Mouse (Mus musculus) liver, postnatal 0 days (tissue): ENCODE data around the gene Odf4. TPM values are rescaled to one million over a fixed set of nuclear protein-coding genes. Genes with fewer than 3 reads are reported as not detected.

Experiments used
- ATAC-seq: fragments of 200-750 bp; cut with Nextera tagmentation; 2 replicates; pipeline ENCODE4 v1.8.0; 2017; ENCODE audit warnings: mild to moderate bottlenecking, moderate library complexity
- DNase-seq: peaks from one replicate; pipeline ENCODE4 v3.0.0-alpha.2; 2016
- H3K27ac ChIP-seq: fragments of 300-500 bp; sonication (generic); 2 replicates; pipeline ENCODE4 v1.5.1; 2014; ENCODE audit warnings: antibody characterized with exemption, moderate library complexity, mild to moderate bottlenecking, low read depth
- H3K27me3 ChIP-seq: fragments of 300-500 bp; sonication (generic); 2 replicates; pipeline ENCODE4 v1.6.1; 2014; ENCODE audit warnings: low read length, control low read depth, mixed read lengths; ENCODE audit not compliant: insufficient read depth
- H3K36me3 ChIP-seq: fragments of 300-500 bp; sonication (generic); replicated peaks from 2 replicates; pipeline ENCODE4 v1.6.1; 2014; ENCODE audit warnings: mild to moderate bottlenecking, control low read depth, low read length, moderate library complexity, mixed read lengths; ENCODE audit not compliant: insufficient read depth
- H3K4me1 ChIP-seq: fragments of 300-500 bp; sonication (generic); 2 replicates; pipeline ENCODE4 v1.6.1; 2014; ENCODE audit warnings: antibody characterized with exemption, mild to moderate bottlenecking, control low read depth; ENCODE audit not compliant: insufficient read depth
- H3K4me2 ChIP-seq: fragments of 300-500 bp; sonication (generic); 2 replicates; pipeline ENCODE4 v1.6.1; 2014; ENCODE audit warnings: low read depth, mild to moderate bottlenecking, low read length, moderate library complexity, mixed read lengths
- H3K4me3 ChIP-seq: fragments of 300-500 bp; sonication (generic); 2 replicates; pipeline ENCODE4 v1.5.1; 2014; ENCODE audit warnings: low read depth, low read length
- H3K9ac ChIP-seq: fragments of 300-500 bp; sonication (generic); replicated peaks from 2 replicates; pipeline ENCODE4 v1.6.1; 2014; ENCODE audit warnings: mild to moderate bottlenecking, moderate library complexity
- H3K9me3 ChIP-seq: fragments of 300-500 bp; sonication (generic); 2 replicates; pipeline ENCODE4 v1.6.1; 2016; ENCODE audit warnings: mild to moderate bottlenecking, control low read depth, low read length, mixed read lengths
- CTCF ChIP-seq: sonication (generic); IDR thresholded peaks from 2 replicates; pipeline ENCODE4 v1.5.1; 2016; ENCODE audit warnings: antibody characterized with exemption, low read depth
- EP300 ChIP-seq: IDR thresholded peaks from 2 replicates; pipeline ENCODE4 v1.6.1; 2016; ENCODE audit warnings: antibody characterized with exemption, low read depth, mild to moderate bottlenecking
- WGBS: fragments of 180-500 bp; shearing (Covaris S2); extraction: QIAGEN DNeasy Blood & Tissue Kit; methylation state at CpG from one replicate; pipeline ENCODE4 v1.1.7; 2014; ENCODE audit not compliant: insufficient replicate concordance; 5-methylcytosine and 5-hydroxymethylcytosine counted together
- polyA plus RNA-seq: library from polyadenylated mRNA; unstranded; fragments of >200 nt; fragmentation: Nextera tagmentation; extraction: Ambion mirVana; gene quantifications from 2 replicates; pipeline ENCODE4 v1.2.1, GENCODE M21; 2015

Odf4 gene
- polyA plus RNA-seq, 1 experiment from 2014 or later: not detected

GRCm38 (mm10) chr11:68902367-68902766 lies 24.5 kb downstream of the Odf4 start:
- H3K9me3 ChIP-seq: no peaks in the 10 kb centered on the region
- TF ChIP-seq EP300 (no peak), CTCF (no peak)
- H3K36me3 ChIP-seq: peaks cover 45% of the 10 kb centered on the region
- peak overlapping the region; percentile 85 for H3K4me3 ChIP-seq
- DNase-seq (no peak), ATAC-seq (no peak)
- peak overlapping the region; percentile 98 for H3K9ac ChIP-seq
- H3K4me1 ChIP-seq: peaks cover 25% of the 10 kb centered on the region
- H3K4me2 ChIP-seq: peak overlapping the region; percentile 80
- 5% methylated on average over 11 of the region's 11 CpGs for WGBS
- H3K27me3 ChIP-seq: no peaks in the 10 kb centered on the region
- no peak overlapping the region for H3K27ac ChIP-seq

GRCm38 (mm10) chr11:68902047-68902364 lies 24.9 kb downstream of the Odf4 start:
- H3K4me1 ChIP-seq: peaks cover 25% of the 10 kb centered on the region
- H3K9ac ChIP-seq: peak overlapping the region; percentile 98
- no peaks in the 10 kb centered on the region for H3K27me3 ChIP-seq
- DNase-seq (no peak), ATAC-seq (0 out of 2 replicates have a peak, but pooled peaks have one; percentile 0)
- H3K36me3 ChIP-seq: peaks cover 42% of the 10 kb centered on the region
- peak overlapping the region; percentile 92 for H3K27ac ChIP-seq
- no peak for TF ChIP-seq CTCF
- no peak for TF ChIP-seq EP300
- H3K4me3 ChIP-seq: peak overlapping the region; percentile 85
- WGBS: 0% methylated on average over 10 of the region's 10 CpGs
- H3K9me3 ChIP-seq: no peaks in the 10 kb centered on the region
- H3K4me2 ChIP-seq: peak overlapping the region; percentile 80

- DNase-seq (peak; percentile 98), ATAC-seq (peak; percentile 91)
- Histone ChIP-seq H3K9me3 (no peaks in the 10 kb centered on the region), H3K36me3 (peaks cover 39% of the 10 kb centered on the region), H3K27ac (peak within 1 kb of the TSS; percentile 92), H3K27me3 (no peaks in the 10 kb centered on the region), H3K4me2 (peak within 1 kb of the TSS; percentile 80), H3K4me3 (peak within 1 kb of the TSS; percentile 85), H3K9ac (peak within 1 kb of the TSS; percentile 98), H3K4me1 (peaks cover 25% of the 10 kb centered on the region)
- peak; percentile 93 for TF ChIP-seq EP300
- peak; percentile 100 for TF ChIP-seq CTCF
- under 1% methylated on average over 52 of the region's 52 CpGs for WGBS
Measured at GRCm38 (mm10) chr11:68901351-68902046, 25.4 kb downstream of the Odf4 start, which contains the start of gene Rpl26. Gene Rpl26 (plus strand): TSS chr11:68901583.

- no peak for TF ChIP-seq CTCF
- no peak for TF ChIP-seq EP300
- H3K36me3 ChIP-seq: peaks cover 32% of the 10 kb centered on the region
- H3K4me1 ChIP-seq: peaks cover 27% of the 10 kb centered on the region
- no peaks in the 10 kb centered on the region for H3K9me3 ChIP-seq
- DNase-seq (no peak), ATAC-seq (no peak)
- peak overlapping the region; percentile 78 for H3K4me2 ChIP-seq
- no peak overlapping the region for H3K27ac ChIP-seq
- 31% methylated on average over 31 of the region's 31 CpGs for WGBS
- peak overlapping the region; percentile 59 for H3K9ac ChIP-seq
- peak overlapping the region; percentile 85 for H3K4me3 ChIP-seq
- no peaks in the 10 kb centered on the region for H3K27me3 ChIP-seq
Measured at GRCm38 (mm10) chr11:68900519-68901350, 26.1 kb downstream of the Odf4 start.

GRCm38 (mm10) chr11:68899815-68900214 lies 27.1 kb downstream of the Odf4 start:
- H3K4me2 ChIP-seq: no peak overlapping the region
- no peak overlapping the region for H3K4me3 ChIP-seq
- WGBS: 74% methylated on average over 8 of the region's 8 CpGs
- H3K27me3 ChIP-seq: no peaks in the 10 kb centered on the region
- peaks cover 23% of the 10 kb centered on the region for H3K36me3 ChIP-seq
- peaks cover 27% of the 10 kb centered on the region for H3K4me1 ChIP-seq
- no peak for DNase-seq
- H3K27ac ChIP-seq: no peak overlapping the region
- no peak overlapping the region for H3K9ac ChIP-seq
- no peaks in the 10 kb centered on the region for H3K9me3 ChIP-seq
- ATAC-seq: no peak
- no peak for TF ChIP-seq EP300
- TF ChIP-seq CTCF: no peak

- Histone ChIP-seq H3K27ac (0 out of 2 replicates have a peak overlapping the region, but pooled peaks have one; percentile 11), H3K9me3 (no peaks in the 10 kb centered on the region), H3K4me2 (no peak overlapping the region), H3K4me1 (peaks cover 27% of the 10 kb centered on the region), H3K27me3 (no peaks in the 10 kb centered on the region), H3K9ac (no peak overlapping the region), H3K36me3 (peaks cover 13% of the 10 kb centered on the region), H3K4me3 (no peak overlapping the region)
- WGBS: 46% methylated on average over 6 of the region's 6 CpGs
- TF ChIP-seq CTCF: no peak
- no peak for TF ChIP-seq EP300
- DNase-seq: no peak
- no peak for ATAC-seq
Measured at GRCm38 (mm10) chr11:68898790-68899189, 28.1 kb downstream of the Odf4 start.
